Mouse (Mus musculus): ENCODE measurements around the gene Hoxb3. TPM values are rescaled to one million over a fixed set of nuclear protein-coding genes. Genes with fewer than 3 reads are reported as not detected.

Gene Hoxb3
- polyA plus RNA-seq, 1 experiment from 2014 or later, result 1.1 TPM

DNA sequence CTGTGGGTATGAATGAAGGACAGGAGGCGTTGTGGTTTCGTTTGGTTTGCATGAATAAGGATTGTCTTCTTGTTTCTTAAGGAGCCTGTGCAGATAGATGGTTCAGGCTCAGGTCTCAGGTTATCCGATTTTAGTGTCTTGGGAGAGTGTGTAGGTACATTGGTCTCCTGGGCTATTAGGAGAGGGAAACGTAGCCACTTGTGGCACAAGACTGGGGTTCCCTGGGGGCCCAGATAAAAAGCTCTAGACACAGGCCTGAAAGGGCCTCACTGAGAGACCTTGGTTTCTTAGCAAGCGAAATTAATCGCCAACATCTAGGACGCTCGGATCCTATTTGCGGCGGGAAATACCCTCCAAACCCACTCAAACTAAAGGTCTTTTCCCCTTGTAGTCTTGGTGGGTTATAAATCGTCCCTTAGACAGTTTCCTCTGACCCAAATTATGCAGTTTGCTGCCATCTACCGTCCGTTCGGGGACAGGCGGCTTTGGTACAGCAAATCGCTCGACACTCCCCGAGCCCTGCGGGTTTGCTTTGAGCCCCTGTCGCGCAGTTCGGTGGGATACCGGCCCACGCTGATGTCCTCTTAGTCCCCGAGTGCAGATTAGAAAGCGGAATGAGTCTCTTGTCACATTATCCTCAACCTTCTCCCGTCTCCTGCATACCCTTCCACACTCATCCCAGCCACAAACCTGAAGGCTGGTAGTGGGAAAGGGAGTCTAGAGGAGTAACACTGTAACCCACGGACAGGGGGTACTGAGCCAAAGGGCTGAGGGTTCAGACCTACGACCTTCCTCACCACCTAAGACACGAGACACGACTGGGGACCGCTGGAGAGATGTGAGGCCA, 28.7 kb upstream of the Hoxb3 start:
- no peaks in the 10 kb centered on the region for H3K36me3 ChIP-seq (ENCODE audit: inconsistent target)
- no peak overlapping the region for H3K27ac ChIP-seq
- 2% methylated on average over 32 of the region's 32 CpGs for WGBS (ENCODE audit: missing documents)
- H3K4me3 ChIP-seq (ENCODE audit: inconsistent target), result no peak overlapping the region
- no peaks in the 10 kb centered on the region for H3K79me2 ChIP-seq (ENCODE audit: inconsistent target)

DNA sequence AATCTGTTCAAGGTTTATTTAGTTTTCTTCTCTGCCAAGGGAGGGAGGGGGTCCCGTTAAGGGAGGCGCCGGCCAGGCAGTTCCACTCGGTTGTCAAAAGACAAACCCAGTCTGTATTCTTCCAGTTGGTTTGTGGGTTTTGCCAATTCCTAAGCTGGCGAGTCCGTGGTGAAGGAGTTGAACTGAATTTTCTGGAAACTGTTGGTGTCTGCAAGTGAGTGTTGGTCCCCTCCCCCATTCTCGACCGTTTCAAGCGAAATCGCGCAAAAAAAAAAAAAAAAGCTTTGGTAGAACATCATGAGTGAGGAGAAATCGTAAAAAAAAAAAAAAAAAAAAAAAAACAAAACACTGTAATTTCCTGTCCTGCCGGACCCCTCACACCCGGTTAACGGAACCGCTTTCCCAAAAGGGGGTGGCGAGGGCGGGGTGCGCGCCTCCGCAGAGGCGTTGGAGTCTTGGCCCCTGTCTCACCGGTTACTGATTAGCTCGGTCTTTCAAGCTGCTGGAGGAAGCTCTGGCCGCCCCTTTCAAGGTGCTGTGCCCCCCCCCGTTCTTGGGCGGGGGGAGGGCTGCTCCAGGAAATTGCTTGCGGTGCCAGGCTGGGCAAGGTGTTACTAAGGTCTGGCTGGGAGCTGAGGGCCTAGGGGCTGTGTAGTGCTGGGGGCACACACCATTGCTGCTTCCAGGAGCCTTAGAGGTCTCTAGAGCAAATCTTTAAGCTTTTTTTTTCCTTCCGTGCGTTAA, 27.9 kb upstream of the Hoxb3 start:
- Histone ChIP-seq H3K4me3 (ENCODE audit: inconsistent target) (no peak overlapping the region), H3K79me2 (ENCODE audit: inconsistent target) (no peaks in the 10 kb centered on the region), H3K27ac (no peak overlapping the region), H3K36me3 (ENCODE audit: inconsistent target) (no peaks in the 10 kb centered on the region)
- WGBS (ENCODE audit: missing documents), result 1% methylated on average over 23 of the region's 30 CpGs

DNA sequence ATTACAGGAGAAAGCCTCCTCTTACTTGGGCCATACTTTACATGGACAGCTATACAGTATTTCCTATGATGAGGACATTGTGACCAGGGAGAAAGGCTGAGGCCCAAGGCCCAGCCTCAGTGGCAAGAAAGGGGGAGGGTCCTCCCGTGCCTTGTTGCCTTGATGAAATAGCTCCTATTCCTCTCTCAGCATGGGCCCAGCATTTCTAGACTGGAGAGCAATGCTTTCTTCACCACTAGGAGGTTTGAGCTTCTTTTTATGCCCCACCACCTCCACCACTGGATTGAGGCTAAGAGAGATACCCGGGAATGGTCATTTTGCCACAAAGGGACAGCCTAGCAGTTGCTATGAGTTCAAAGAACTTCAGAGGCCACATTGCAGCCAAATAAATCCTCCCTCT, 26.1 kb upstream of the Hoxb3 start:
- Histone ChIP-seq H3K36me3 (ENCODE audit: inconsistent target) (no peaks in the 10 kb centered on the region), H3K27ac (no peak overlapping the region), H3K79me2 (ENCODE audit: inconsistent target) (no peaks in the 10 kb centered on the region), H3K4me3 (ENCODE audit: inconsistent target) (no peak overlapping the region)
- WGBS (ENCODE audit: missing documents), result 100% methylated on average over 1 of the region's 2 CpGs

DNA sequence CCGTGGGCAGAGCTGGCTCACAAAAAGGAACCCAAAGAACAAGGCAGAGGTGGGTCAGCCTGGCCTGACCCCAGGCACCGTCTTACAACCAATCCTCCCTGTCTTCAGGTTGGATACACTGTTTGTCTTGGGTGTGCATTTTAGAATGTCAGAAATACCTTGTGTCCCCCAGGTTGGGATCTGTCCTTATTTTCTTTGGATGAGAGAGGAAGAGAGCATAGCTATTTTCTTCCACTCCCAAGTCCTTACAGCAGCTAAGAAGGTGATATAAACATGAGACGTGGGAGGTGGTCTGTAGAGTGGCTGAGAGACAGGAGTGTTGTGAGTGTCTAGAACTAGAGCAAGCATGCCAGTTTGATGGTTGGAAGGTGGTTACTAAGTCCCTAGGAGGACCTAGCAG, 25.7 kb upstream of the Hoxb3 start:
- 76% methylated on average over 3 of the region's 3 CpGs for WGBS (ENCODE audit: missing documents)
- no peak overlapping the region for H3K4me3 ChIP-seq (ENCODE audit: inconsistent target)
- H3K79me2 ChIP-seq (ENCODE audit: inconsistent target), result no peaks in the 10 kb centered on the region
- no peaks in the 10 kb centered on the region for H3K36me3 ChIP-seq (ENCODE audit: inconsistent target)
- H3K27ac ChIP-seq, result no peak overlapping the region

DNA sequence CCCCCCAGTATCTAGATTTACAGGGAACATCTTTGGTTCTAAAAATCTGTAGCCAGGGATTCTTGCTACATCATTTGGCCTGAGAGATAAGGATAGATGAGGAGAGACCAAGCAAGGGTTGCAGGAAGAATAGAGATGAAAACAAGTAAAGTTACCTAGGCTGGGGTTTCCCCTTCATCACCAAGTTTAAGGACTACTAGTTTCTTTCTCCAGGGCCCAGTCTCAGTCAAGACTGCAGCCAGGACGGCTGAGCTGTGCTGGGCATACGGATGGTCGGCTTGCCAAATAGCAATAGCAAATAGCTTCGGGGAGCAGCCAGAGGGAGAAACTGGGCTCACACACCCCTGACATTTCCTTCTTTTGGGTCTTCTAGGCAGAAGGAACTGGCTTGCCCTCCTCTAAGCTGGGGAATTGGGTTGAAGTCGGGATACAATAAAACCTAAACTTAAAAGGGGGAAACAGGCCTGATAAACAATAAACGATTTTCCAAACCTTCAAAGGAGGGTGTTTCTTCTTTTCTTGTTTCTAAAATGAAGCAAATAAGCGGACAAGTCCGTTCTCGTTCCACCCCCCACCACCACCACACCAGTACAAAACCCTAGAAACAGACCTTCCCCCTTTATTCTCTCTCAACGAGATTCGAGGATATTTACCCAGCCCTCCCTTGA, 25.0 kb upstream of the Hoxb3 start:
- no peak overlapping the region for H3K27ac ChIP-seq

DNA sequence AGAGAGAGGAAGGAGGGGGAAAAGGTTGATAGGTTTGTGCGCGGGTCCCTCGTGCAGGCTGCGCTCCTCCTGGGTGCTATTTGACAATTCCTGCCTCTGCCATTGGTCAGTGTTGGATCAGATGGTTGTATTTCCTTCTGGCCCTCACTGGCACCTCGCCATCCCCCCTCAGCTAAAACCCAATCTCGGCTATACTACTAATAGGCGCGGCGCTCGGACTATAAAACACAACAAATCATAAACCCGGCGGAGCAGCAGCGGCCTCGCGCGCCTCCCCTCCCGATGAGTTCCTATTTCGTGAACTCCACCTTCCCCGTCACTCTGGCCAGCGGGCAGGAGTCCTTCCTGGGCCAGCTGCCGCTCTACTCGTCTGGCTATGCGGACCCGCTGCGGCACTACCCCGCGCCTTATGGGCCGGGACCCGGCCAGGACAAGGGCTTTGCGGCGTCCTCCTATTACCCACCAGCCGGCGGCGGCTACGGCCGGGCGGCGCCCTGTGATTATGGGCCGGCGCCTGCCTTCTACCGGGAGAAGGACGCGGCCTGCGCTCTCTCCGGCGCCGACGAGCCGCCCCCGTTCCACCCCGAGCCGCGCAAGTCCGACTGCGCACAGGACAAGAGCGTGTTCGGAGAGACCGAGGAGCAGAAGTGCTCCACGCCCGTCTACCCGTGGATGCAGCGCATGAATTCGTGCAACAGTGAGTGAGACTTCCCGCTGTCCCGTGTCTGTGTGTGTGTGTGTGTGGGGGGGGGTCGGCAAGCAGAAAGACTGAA, 24.0 kb upstream of the Hoxb3 start:
- H3K36me3 ChIP-seq (ENCODE audit: inconsistent target), result no peaks in the 10 kb centered on the region
- H3K79me2 ChIP-seq (ENCODE audit: inconsistent target), result no peaks in the 10 kb centered on the region
- H3K4me3 ChIP-seq (ENCODE audit: inconsistent target), result no peak overlapping the region
- WGBS (ENCODE audit: missing documents), result 1% methylated on average over 61 of the region's 66 CpGs
- H3K27ac ChIP-seq, result no peak overlapping the region

More for the DNA sequence above, 25.0 kb upstream of the Hoxb3 start:
- H3K79me2 ChIP-seq (ENCODE audit: inconsistent target), result no peaks in the 10 kb centered on the region
- WGBS (ENCODE audit: missing documents), result 68% methylated on average over 10 of the region's 11 CpGs
- no peaks in the 10 kb centered on the region for H3K36me3 ChIP-seq (ENCODE audit: inconsistent target)
- H3K4me3 ChIP-seq (ENCODE audit: inconsistent target), result no peak overlapping the region

DNA sequence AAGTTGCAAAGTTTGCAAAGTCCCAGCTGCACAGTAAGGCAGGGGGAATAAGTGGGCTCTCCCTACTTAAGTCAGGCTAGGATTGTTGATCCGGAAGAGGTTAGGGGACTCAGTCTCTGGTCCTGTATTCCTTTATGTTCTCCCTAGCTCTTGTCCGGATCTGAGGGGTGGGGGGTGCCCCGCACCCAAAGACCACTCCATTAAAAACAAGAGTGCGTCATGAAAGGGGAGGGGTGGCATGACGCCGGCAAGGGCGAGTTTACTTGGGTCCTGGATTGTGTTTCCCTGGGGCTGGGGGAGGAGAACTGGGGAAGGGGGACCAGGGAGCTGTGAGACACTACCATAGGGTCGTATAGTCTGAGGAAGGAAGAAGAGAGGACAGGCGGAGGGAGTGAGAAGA, 23.3 kb upstream of the Hoxb3 start:
- no peaks in the 10 kb centered on the region for H3K36me3 ChIP-seq (ENCODE audit: inconsistent target)
- no peak overlapping the region for H3K27ac ChIP-seq
- WGBS (ENCODE audit: missing documents), result 6% methylated on average over 8 of the region's 9 CpGs
- H3K79me2 ChIP-seq (ENCODE audit: inconsistent target), result no peaks in the 10 kb centered on the region
- H3K4me3 ChIP-seq (ENCODE audit: inconsistent target), result no peak overlapping the region

DNA sequence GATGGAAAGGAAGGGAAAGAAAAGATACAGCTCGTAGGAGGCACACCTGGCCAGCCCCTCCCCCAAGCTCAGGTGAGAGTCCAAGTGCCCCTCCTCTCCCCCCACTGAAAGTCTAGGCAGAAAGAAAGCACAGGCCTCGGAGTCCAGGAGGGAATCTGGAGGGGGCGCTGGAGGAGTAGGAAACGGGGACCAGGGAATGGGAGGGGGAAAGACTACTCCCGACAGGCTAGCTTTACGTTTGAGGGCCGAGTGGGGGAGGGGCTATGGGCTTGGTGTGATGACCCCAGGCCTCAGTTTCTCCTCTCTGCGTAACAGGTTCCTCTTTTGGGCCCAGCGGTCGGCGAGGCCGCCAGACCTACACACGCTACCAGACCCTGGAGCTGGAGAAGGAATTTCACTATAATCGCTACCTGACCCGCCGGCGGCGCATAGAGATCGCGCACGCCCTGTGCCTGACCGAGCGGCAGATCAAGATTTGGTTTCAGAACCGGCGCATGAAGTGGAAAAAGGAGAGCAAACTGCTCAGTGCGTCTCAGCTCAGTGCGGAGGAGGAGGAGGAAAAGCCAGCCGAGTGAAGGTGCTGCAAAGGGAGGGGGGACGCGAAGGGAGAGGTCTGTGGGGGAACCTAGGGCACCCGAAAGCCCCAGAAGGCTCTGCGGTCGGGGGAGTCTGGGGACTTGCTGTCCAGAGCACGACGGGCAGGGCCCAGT, 22.6 kb upstream of the Hoxb3 start:
- no peak overlapping the region for H3K27ac ChIP-seq
- H3K36me3 ChIP-seq (ENCODE audit: inconsistent target), result no peaks in the 10 kb centered on the region
- 27% methylated on average over 31 of the region's 35 CpGs for WGBS (ENCODE audit: missing documents)
- H3K4me3 ChIP-seq (ENCODE audit: inconsistent target), result no peak overlapping the region
- H3K79me2 ChIP-seq (ENCODE audit: inconsistent target), result no peaks in the 10 kb centered on the region

DNA sequence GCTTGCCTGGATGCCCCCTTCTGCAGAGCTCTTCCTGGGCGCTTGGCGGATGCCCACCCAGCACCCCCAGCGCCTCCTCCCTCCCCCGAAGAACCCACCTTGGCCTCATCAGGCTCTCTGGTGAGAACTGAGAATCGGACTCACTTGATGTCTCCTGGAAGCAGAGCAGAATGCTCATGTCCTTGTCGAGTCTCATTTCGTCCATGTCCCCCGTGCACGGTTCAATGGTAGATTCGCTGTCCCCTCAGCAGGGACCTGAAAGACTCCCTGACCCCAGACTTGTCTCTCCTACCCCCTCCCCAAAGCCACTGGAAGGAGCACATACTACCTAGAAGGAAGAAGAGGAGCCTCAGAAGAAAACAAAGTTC, 22.1 kb upstream of the Hoxb3 start:
- H3K36me3 ChIP-seq (ENCODE audit: inconsistent target), result no peaks in the 10 kb centered on the region
- H3K79me2 ChIP-seq (ENCODE audit: inconsistent target), result no peaks in the 10 kb centered on the region
- no peak overlapping the region for H3K27ac ChIP-seq
- H3K4me3 ChIP-seq (ENCODE audit: inconsistent target), result no peak overlapping the region
- 81% methylated on average over 10 of the region's 10 CpGs for WGBS (ENCODE audit: missing documents)

DNA sequence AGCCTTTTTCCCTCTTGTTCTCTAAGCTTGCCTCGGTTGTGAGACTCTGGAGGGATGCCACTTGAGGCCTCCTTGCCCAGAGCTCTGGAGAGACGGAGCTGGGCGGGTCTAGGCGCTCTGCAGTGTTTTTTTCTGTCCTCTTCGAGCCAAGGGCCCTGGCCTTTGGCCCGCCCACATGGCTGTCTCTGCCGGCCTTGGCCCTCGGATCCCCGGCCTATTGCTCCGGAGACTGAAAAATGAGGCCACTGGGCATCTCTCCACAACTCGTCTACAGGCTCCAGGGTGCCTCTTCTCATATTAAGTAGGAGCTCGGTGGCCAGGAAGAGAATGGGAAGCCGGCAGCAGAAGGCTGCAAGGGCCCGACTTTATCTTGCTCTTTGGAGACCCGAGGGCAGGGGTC, 21.3 kb upstream of the Hoxb3 start:
- H3K27ac ChIP-seq, result no peak overlapping the region
- H3K79me2 ChIP-seq (ENCODE audit: inconsistent target), result no peaks in the 10 kb centered on the region
- H3K4me3 ChIP-seq (ENCODE audit: inconsistent target), result no peak overlapping the region
- WGBS (ENCODE audit: missing documents), result 79% methylated on average over 15 of the region's 15 CpGs
- no peaks in the 10 kb centered on the region for H3K36me3 ChIP-seq (ENCODE audit: inconsistent target)

DNA sequence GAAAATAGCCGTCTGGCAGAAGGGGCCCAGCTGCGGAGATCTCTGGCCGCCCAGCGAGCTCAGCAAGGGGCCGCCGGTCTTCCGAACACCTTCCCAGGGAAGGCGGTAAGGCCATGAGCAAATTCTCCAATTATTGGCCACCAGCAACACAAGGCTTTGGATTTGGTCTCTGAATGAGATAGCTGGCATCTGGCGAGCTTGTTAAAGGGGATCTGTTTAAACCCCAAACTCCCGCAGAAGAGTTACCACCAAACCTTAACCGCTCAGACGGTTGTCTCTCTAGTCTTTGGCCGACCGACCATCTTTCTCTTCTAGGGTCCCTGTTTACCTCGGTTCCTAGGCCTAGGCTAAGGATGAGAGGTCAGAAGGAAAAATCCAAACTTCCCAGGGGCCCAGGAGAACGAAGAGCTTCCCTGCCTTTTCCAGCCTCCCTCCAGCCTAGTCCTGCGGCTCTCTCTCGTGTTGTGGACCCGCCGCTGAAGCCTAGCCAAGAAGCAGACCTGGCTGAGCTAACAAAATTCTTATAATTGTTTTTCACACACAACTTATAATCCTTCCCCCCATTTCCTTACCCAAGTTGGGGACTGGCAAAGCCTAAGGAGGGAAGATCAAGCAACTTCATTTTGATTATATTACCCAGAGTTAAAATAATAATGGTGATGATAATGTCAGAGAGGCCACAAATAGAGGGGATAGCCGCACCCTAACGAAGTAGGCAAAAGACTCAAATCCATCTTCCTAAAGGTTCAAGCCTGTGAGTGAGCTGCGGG, 20.6 kb upstream of the Hoxb3 start:
- no peaks in the 10 kb centered on the region for H3K79me2 ChIP-seq (ENCODE audit: inconsistent target)
- WGBS (ENCODE audit: missing documents), result 78% methylated on average over 23 of the region's 23 CpGs
- no peak overlapping the region for H3K27ac ChIP-seq
- no peaks in the 10 kb centered on the region for H3K36me3 ChIP-seq (ENCODE audit: inconsistent target)
- H3K4me3 ChIP-seq (ENCODE audit: inconsistent target), result no peak overlapping the region

DNA sequence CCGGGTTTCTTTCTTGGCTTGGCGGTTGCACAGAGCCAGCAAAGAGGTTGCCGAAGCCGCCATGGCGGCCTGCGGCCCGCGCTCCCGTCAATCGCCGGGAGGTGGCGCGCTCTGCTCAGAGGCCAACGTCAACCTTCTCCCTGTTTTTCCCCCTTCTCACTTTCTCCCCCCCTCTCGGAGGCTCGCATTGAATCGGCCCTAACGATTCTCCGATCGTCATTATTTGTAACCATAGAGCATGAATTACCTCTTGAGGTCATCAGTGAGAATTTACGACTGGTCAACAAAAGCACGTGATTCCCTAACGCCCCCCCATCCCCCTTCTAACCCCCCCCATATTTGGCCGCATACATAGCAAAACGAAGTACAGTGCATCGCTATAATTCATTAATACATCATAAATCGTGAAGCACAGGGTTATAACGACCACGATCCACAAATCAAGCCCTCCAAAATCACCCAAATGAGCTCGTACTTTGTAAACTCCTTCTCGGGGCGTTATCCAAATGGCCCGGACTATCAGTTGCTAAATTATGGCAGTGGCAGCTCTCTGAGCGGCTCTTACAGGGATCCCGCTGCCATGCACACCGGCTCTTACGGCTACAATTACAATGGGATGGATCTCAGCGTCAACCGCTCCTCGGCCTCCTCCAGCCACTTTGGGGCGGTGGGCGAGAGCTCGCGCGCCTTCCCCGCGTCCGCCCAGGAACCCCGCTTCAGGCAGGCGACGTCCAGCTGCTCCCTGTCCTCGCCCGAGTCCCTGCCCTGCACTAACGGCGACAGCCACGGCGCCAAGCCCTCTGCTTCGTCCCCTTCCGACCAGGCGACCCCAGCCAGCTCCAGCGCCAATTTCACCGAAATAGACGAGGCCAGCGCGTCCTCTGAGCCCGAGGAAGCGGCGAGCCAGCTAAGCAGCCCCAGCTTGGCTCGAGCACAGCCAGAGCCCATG, 19.7 kb upstream of the Hoxb3 start, which contains the start of gene Hoxb5:
TSS of gene Hoxb5 (plus strand) at position 186 of the 949 bp plus-strand sequence.
- Histone ChIP-seq H3K27ac (no peak within 1 kb of the TSS), H3K79me2 (ENCODE audit: inconsistent target) (no peaks in the 10 kb centered on the region), H3K36me3 (ENCODE audit: inconsistent target) (no peaks in the 10 kb centered on the region), H3K4me3 (ENCODE audit: inconsistent target) (no peak within 1 kb of the TSS)
- under 1% methylated on average over 67 of the region's 69 CpGs for WGBS (ENCODE audit: missing documents)

All from macrophage (primary cell).